Mouse (Mus musculus) gastrocnemius, postnatal 25 days (tissue): ENCODE measurements at regions not wholly inside any gene's neighbourhood (a gene's known extent, or its start where the extent isn't known, plus 50 kb on each side); places are given as distances from the start of the nearest gene placed in this dataset.

Experiments used
- DNase-seq: peaks from one replicate; pipeline ENCODE4 v3.0.0; 2022

GRCm38 (mm10) chr1:92776353-92776752 lies 55.1 kb upstream of the Gpc1 start:
- DNase-seq, result no peak

DNA sequence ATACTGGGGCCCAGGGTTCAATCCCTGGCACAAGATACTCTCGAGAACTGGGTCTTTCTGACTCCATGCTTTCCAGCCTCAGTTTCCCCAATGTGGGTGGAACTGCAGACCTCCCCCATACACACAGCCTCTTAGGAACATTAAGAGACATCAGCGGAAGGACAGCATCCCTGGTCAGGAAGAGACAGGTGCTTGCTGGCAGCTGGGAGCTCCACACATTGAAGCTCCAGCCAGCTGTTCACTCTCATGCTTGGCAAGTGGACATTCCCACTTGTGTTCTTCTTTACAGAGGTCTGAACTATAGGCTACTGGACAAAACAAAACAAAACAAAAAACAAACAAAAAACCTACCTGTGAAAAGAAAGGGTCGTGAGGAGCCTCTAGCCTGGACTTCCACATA lies 55.5 kb upstream of the Gpc1 start:
- DNase-seq, result no peak

DNA sequence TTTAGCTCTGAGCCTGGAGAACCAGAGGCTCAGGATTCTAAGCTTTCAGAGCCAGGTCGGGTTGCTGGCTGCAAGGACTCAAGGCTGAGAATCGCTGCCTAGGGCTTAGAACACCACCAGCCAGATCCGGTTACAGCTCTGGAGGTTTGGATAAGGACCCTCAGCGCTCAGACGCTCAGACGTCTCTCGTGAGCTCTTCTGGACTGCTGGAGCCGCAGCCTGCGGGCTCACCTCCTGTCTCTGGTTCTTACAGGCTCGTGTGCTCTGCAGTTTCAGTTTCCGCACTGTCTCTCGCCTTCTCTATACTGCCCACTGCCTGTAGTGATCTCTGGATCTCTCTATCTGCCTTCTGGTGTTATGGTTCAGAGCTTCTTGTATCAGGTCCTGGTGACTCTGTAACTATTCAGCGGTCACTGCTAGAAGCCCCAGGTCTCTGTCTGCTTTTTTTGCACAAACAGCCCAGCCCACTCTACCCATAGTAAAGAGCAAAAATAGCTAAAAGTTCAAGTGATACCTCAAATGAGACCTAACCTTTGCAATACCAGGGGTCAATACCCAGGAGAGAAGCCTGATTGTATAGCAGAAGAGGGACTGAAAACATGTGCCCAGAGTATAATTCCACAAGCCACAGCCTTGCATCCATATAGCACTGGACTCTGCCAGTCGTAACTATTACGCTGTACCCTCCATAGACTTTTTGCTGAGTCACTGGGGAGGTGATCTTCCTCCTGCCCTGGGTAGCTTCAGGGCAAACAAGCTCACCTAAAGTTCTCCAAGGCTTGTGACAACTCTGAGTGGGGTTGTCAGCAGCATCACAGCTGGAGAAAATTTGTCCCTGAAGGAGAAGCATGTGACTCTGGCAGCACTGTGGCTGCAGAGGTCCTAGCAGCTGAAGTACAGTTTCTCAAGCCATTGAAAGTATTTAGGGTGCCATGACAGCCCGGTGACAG lies 56.4 kb upstream of the Gpc1 start:
- no peak for DNase-seq

GRCm38 (mm10) chr1:92774006-92774405 lies 57.4 kb upstream of the Gpc1 start:
- DNase-seq, result no peak

DNA sequence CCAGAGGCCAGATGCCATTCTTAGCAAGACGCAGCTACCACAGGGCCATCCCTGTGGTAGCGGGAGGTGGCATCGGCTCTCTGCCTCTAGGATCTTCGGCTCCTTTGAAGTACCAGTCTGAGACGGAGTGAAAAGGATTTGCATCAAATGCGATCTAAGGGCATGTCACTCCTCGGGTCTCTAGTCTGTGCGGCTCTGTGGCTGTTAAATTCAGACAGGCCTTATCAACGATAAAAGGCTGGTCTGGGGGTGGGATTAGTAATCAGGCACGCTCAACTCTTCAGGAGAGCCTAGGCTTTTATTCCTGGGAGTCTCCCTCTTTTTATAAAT lies 58.7 kb upstream of the Gpc1 start:
- no peak for DNase-seq

DNA sequence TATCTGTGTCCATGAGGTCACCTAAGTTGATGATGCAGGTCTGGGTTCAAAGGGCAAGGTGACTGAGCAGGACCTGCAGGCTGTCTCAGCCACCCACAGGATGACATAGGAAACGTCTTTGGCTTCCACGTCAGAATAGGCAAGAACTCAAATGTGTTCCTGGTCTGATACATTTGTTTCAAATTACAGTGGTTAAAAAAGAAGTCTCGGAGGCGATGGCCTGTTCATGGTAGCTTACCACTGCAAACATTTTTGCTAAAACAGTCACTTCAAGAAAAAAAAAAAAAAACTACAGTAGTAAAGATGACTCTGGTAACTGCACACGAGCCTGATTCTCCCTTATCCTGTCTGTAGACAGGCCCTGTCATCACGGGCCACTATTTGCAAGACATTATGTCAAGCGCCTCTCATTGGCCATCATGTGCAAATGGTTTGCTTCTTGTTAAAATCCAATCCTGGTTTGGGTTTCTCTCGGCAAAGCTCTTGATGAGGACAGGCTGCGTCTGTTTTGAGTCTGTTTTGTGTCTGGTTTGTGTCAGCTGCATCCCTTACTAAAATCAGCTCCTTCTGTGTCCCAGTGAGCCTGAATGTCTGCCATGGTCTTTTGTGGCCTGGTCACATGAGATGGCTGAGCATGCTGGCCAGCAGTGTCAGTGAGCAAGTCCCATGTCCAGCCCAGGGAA lies 59.2 kb upstream of the Gpc1 start:
- peak; percentile 25 for DNase-seq

GRCm38 (mm10) chr1:92769696-92770095 lies 61.7 kb upstream of the Gpc1 start:
- no peak for DNase-seq

- no peak for DNase-seq
These were observed 62.3 kb upstream of the Gpc1 start for GRCm38 (mm10) chr1:92769156-92769555.

DNA sequence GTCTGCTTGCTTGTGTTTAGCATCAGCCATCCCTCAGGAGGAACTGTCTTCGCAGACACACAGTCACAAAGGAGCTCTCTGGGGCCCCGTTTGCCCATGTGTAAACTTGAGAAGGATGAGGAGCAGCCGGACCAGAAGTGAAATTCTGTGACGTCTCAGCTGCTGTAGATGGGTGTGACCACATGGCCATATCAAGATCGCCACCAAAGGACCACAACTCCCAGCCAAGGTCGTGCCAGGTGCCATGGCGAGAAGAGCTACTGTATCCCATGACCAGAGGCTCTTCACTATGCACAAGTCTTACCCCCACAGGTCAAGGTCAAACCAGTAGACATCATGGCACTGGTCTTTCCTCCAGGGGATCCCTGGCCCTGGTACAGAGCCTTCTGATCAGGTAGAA lies 64.9 kb upstream of the Gpc1 start:
- DNase-seq, result no peak

DNA sequence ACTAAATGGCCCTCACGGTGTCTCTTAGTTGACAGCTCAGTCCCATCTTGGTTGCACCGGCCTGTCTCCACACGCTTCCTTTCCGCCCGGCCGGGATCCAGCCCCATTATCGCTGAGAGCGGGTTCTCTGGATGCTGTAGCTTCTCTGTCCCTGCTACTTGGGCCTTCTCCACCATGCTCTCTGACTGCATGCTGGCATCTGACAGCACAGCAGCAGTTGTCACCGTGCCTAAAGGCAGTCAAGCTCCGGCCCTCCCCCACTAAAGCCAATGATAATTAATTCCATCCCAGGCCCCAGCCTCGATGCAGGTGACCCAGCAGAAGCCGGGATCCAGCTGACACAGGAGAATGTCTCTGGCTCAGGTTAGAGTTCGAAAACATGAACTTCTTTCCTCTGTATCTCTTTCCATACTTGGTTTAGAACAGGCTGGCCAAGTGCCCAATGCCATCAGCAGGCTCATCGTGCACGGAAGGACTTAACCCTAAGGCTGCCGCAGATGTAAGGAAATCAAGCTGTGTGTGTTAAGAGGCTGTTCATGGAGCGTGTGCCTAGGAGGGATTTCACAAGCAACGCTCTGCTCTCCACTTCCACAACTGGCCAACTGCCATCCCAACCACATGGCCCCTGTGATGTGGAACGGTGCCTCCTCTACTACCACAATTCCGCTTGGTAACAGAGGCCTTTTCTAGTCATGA lies 76.5 kb upstream of the Gpc1 start:
- DNase-seq, result no peak

DNA sequence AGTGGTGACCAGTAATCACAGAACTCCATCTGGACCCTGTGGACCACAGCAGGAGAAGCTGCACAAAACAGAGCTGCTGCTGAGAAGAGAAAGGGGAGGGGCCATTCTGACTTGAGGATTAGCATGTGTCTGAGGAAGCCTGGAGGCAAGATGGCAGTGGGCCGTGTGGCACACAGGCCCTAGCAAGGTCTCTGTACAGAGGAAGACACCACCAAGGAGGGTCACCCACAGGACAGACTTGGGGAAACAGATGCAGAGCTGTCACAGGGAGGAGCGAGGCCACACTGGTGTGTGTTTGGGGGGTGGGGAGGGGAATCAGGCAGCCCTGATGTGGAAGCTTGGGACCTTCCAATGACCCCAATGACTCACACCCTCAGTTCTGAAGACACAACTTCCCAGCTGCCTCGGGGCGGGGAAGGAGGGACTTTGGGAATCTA lies 79.7 kb upstream of the Gpc1 start:
- DNase-seq, result no peak

DNA sequence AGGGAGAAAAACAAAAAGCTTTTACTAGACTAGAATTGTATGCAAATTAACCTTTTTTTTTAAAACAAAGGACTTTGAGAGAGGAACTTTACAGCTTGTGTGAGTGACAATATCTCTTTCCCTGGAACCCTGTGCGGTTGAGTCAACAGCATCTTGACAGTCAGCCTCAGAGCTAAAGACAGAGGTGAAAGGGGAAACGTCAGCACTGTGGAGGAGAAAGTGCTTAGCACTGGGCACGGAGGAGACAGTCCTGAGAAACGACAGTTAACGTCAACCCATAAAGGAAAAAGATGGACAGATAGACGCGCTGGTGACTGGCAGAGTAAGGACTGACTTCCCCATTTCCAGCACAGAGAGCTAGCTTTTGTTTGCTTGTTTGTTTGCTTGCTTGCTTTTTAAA lies 82.0 kb upstream of the Gpc1 start:
- DNase-seq, result no peak

DNA sequence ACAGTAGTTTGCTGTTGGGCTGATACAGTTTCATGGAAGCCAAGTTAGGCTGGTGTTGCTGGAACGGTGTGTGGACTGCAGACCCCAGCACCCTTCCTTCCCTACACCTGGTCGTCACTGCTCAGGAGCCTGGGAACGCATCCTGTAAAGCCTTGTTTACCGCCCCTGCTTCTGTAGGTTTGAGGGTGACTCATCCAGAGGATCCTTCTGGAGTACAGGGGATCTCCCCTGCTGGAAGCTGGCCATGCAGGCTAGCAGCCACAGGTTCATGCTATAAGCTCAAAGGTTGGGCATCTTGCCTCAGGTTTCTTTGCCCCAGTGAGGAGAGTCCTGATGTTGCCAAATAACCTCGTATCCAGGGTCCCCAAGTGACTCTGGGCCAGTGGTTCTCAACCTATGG lies 86.2 kb upstream of the Gpc1 start:
- DNase-seq, result no peak

DNA sequence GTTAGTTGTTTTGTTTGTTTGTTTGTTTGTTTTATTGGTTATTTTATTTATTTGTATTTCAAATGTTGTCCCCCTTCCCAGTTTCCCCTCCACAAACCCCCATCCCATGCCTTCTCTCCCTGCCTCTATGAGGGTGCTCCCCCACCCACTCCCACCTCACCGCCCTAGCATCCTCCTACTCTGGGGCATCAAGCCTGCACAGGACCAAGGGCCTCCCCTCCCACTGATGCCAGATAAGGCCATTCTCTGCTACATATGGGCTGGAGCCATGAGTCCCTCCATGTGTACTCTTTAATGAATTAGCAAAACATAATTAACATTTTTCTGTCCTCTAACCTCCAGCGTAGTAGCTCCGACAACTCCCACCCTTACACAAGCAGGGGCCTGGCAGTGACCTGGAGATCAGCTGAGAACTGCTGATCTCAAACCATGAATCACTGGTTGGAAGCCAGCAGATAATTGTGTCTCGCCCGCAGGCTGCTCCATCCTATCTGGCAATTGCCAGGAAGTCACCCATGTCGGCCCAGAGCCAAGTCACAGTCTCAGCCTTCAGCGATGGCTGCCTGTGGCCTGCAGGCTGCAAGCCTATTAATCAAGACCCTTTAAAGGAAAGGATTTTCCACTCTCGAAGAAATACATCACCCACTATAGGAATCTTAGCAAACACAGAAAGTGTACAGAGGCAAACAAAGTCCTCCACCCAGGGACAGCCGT lies 86.8 kb upstream of the Gpc1 start:
- no peak for DNase-seq

DNA sequence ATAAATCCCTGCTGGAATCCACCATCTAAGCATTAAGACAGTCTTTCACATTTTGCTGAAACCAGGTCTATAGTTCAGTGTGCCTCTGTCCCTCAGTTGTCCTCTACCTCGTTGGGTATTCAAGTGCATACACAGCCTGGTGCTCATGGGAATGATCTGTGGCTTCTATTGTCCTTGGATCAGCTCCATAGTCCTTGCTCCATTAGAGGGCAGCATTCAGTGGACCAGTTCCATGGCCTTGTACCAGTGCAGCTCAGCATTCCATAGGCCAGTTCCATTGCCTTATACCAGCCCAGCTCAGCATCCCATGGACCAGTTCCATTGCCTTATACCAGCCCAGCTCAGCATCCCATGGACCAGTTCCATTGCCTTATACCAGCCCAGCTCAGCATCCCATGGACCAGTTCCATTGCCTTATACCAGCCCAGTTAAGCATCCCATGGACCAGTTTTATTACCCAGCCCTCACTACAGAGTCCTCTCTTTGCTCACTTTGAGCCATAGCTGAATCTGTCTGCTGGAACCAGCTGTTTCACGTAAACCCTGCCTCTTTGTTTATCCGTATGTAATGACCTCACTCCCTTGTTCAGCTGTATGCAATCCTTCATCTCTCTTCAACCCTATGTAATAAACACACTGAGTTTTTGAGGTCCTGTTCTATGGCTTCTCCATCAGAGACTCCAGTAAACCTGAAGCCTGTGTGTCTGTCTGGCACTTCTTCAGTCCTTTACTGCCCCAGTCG lies 88.4 kb upstream of the Gpc1 start:
- DNase-seq, result peak; percentile 24

DNA sequence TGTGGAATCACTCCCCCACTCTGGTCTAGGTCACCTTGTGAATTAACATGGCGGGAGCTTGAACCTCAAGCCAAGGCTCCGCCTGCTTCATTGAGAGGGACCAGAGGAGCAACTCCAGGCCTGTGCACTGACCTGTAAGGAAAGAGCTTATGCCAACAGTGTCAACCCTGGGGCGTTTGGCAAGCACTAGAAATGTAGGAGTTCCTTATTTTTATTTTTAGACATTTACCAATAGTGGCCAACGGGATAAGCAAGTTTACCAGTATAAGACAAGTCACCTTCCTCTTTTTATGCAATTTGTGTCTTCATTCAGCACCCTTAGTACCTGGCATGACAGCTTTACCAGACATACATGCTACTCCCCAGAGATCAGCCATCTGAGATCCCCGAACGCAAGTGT lies 89.1 kb upstream of the Gpc1 start:
- DNase-seq, result no peak

- DNase-seq, result no peak
These were observed 90.4 kb upstream of the Gpc1 start for GRCm38 (mm10) chr1:92741047-92741446.

DNA sequence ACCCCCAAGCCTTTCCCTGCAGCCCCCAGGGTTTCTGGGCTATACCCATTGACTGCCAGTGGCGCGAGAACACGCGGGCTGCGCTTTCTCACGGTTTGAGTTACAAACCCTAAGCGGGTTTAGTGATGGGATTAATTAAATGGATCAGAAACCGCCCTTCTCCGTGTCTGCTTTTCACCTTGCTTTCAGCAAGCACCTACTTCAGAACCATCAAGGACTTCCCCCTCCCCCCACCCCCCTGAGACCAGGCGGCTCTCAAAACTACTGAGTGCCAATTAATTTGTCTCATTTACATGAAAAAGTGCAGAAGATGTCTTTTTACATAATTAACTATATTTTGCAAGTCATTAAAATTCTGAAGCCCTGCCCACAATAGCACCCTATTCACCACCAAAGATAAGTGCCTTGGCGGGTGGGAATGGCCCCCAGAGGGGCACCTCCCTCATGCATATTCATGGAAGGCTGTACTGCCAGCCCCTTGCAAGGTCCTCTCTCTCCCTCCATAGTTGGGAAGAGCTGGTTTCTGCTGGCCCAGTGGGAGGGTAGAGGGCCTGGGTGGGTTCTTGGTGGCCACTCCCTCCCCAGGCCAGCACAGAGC lies 89.1 kb upstream of the Otos start:
- DNase-seq, result no peak

DNA sequence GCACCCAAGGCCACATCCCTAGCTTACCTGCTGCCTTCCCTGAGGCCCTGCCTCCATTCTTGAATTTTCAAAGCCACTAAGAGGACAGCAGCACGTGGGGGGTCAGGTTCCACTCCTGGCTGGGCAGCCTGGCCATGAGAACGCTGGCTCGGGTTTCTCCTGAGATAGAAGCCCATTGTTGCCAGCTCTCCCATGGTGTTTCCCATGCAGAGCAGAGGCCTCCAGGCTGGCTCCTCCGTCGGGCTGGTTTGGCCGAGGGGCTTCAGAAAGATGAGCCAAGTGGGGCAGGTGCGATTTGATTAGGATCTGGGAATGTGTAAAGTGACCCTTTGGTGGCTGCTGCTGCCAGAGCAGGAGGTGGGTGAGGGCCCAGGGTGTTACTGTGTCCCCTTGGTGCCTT lies 87.8 kb upstream of the Otos start:
- peak; percentile 35 for DNase-seq

DNA sequence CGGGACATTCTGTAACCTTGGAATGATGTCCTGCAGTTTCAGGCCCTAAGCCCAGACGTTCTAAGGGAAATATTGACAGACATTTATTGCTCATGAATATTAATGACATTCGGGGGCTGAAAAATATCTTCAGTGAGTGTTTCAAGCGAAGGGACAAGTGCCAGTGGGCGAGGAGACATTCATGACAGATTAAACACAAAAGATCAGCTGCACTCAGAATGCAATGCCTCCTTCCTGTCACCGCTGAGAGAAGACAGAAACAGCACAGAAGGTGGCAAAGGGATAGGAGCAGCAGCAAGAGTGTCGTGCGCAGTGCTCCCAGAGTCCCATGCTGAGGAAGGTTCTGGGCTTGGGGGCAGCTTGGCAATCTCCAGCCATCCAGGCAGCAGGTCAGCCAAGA lies 85.1 kb upstream of the Otos start:
- DNase-seq, result no peak
